Comparison of ENCODE assay signal across 8 mouse cellular contexts in the genomic region with DNA sequence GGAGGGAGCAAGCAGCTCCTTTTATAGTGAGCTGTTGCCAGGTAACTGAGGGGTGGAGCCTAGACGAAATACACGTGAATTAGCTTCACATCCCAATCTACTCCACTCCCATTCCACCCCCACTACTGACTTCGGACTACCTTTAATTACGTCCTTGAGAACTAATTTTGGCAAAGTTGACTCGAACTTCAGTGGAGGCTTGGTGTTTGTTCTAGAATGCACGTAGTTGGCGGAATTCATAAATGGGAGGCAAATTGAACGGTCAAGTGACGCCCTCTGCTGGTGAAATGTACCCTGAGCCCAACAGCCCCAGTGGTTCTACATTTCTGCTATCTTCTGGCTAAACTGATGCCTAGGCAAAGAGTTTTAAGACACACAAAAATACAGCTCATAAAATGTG. TPM values are rescaled to one million over a fixed set of nuclear protein-coding genes. Genes with fewer than 3 reads are reported as not detected.
DNase-seq lines count a peak whose midpoint lies in the region; ATAC-seq lines count a peak whose summit lies in the region.

No protein-coding gene starts in this region.

- H3K27me3 ChIP-seq in forebrain, embryonic 11.5 days (ENCODE audit: control insufficient read depth, insufficient read depth, low read length), result no peaks in the 10 kb centered on the region
- H3K27me3 ChIP-seq in forebrain, embryonic 12.5 days, result peaks cover 7% of the 10 kb centered on the region; the same call in 1 of the 2 replicates
- no peaks in the 10 kb centered on the region; the same call in 1 of the 2 replicates for H3K27me3 ChIP-seq in midbrain, embryonic 16.5 days (ENCODE audit: control insufficient read depth, insufficient read depth, low read depth, low read length)

- H3K4me3 ChIP-seq in forebrain, embryonic 11.5 days (ENCODE audit: low read depth, low read length), result no peak overlapping the region
- no peak overlapping the region for H3K4me3 ChIP-seq in forebrain, embryonic 12.5 days (replicated peaks)
- H3K4me3 ChIP-seq in midbrain, embryonic 16.5 days (ENCODE audit: low read depth, low read length), result no peak overlapping the region

- WGBS in forebrain, embryonic 11.5 days, result 18% methylated on average over 9 of the region's 9 CpGs
- 24% methylated on average over 9 of the region's 9 CpGs for WGBS in forebrain, embryonic 12.5 days
- WGBS in midbrain, embryonic 16.5 days, result 23% methylated on average over 9 of the region's 9 CpGs

- no peak overlapping the region for H3K4me2 ChIP-seq in forebrain, embryonic 11.5 days (ENCODE audit: low read depth, low read length, severe bottlenecking)
- no peak overlapping the region for H3K4me2 ChIP-seq in forebrain, embryonic 12.5 days
- H3K4me2 ChIP-seq in midbrain, embryonic 16.5 days (ENCODE audit: low read length), result 0 out of 2 replicates have a peak overlapping the region, but pooled peaks have one; percentile 27

- H3K9ac ChIP-seq in forebrain, embryonic 11.5 days (ENCODE audit: low read length), result no peak overlapping the region
- H3K9ac ChIP-seq in forebrain, embryonic 12.5 days, result no peak overlapping the region; the same call in 1 of the 2 replicates
- no peak overlapping the region for H3K9ac ChIP-seq in midbrain, embryonic 16.5 days (ENCODE audit: low read depth, low read length)

- H3K27ac ChIP-seq in forebrain, embryonic 11.5 days (ENCODE audit: low read depth, low read length), result no peak overlapping the region
- H3K27ac ChIP-seq in forebrain, embryonic 12.5 days, result no peak overlapping the region
- no peak overlapping the region for H3K27ac ChIP-seq in midbrain, embryonic 16.5 days (ENCODE audit: low read length)

- ATAC-seq in forebrain, embryonic 11.5 days (replicated peaks; ENCODE audit: low FRiP score), result no peak
- no peak for ATAC-seq in forebrain, embryonic 12.5 days (ENCODE audit: low FRiP score)
- ATAC-seq in midbrain, embryonic 16.5 days, result no peak
- no peak for ATAC-seq in activated CD4-positive, CD25-positive, alpha-beta regulatory T cell, adult 4 months

- no peaks in the 10 kb centered on the region for H3K36me3 ChIP-seq in forebrain, embryonic 11.5 days (ENCODE audit: control insufficient read depth, insufficient read depth, low read length)
- H3K36me3 ChIP-seq in forebrain, embryonic 12.5 days (replicated peaks), result no peaks in the 10 kb centered on the region
- no peaks in the 10 kb centered on the region for H3K36me3 ChIP-seq in midbrain, embryonic 16.5 days (ENCODE audit: control insufficient read depth, insufficient read depth, low read length)

- no peaks in the 10 kb centered on the region for H3K9me3 ChIP-seq in forebrain, embryonic 11.5 days (ENCODE audit: control insufficient read depth, low read length)
- no peaks in the 10 kb centered on the region for H3K9me3 ChIP-seq in forebrain, embryonic 12.5 days
- no peaks in the 10 kb centered on the region for H3K9me3 ChIP-seq in midbrain, embryonic 16.5 days (replicated peaks; ENCODE audit: control insufficient read depth, low read length, poor library complexity, severe bottlenecking)

- H3K4me1 ChIP-seq in forebrain, embryonic 11.5 days (replicated peaks; ENCODE audit: control insufficient read depth, insufficient read depth, low read length), result no peaks in the 10 kb centered on the region
- H3K4me1 ChIP-seq in forebrain, embryonic 12.5 days, result no peaks in the 10 kb centered on the region
- no peaks in the 10 kb centered on the region for H3K4me1 ChIP-seq in midbrain, embryonic 16.5 days (ENCODE audit: control insufficient read depth, insufficient read depth, low read length)

- peak; percentile 55 for DNase-seq in forebrain, embryonic 11.5 days (ENCODE audit: low spot score)
- DNase-seq in 3T3-L1 (ENCODE audit: low read depth, low spot score) (peak; percentile 33), WW6 (ENCODE audit: low read depth, low spot score) (peak; percentile 38)
- DNase-seq in kidney, adult 9 months, result peak; percentile 31
- no peak for DNase-seq in layer of hippocampus, adult 9-11 months

RNA-seq across cellular contexts. Expression of a gene that starts 7.3 kb away (rescaled TPM):
- polyA plus RNA-seq in forebrain, embryonic 11.5 days (2014; fragmentation: Nextera tagmentation; extraction: Ambion mirVana), result 86.2 and 108 TPM in 2 replicates
- 78.8 and 86.0 TPM in 2 replicates for polyA plus RNA-seq in forebrain, embryonic 12.5 days (2016; fragmentation: Nextera tagmentation; extraction: Ambion mirVana)
- polyA plus RNA-seq in midbrain, embryonic 16.5 days (2015; fragmentation: Nextera tagmentation; extraction: Ambion mirVana), result 50.0 and 52.3 TPM in 2 replicates
- 10 to 100 TPM; 73.0 to 81.2 TPM for polyA plus RNA-seq in activated CD4-positive, CD25-positive, alpha-beta regulatory T cell, adult 4 months (2017; shearing (Covaris generic))
